Mouse (Mus musculus): Measurements from ENCODE around the gene Mcu. TPM values are rescaled to one million over a fixed set of nuclear protein-coding genes. Genes with fewer than 3 reads are reported as not detected.

Gene Mcu
- total and polyA plus RNA-seq, 3 experiments = 4.9 to 5.7 (median 5.3) TPM

DNA sequence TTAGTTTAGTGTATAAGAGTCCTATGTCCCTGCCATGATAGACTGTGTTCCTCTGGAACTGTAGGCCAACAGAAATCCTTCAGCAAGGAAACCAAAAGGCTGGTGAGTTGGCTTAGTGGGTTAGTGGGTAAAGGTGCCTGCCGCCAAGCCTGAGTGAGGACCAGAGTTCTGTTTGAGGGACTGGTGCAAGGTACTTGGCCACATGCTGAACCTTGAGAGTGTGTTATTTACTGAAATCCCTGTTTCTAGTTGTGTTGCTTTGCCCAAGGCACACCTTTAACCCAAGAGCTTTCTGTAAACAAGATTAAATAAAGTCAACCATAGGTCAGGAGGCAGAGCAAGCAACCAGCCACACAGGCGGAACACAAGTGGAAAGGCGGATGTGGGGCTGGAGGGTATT is 150.9 kb downstream of the Mcu start:
- Histone ChIP-seq H3K27ac (ENCODE audit: insufficient read depth, low read depth) (no peak overlapping the region), H3K4me2 (ENCODE audit: insufficient read depth, low read depth, poor library complexity, severe bottlenecking) (no peak overlapping the region), H3K27me3 (replicated peaks) (no peaks in the 10 kb centered on the region), H3K79me2 (replicated peaks; ENCODE audit: control insufficient read depth, extremely low read depth, insufficient read depth, poor library complexity, severe bottlenecking) (no peaks in the 10 kb centered on the region), H3K4me1 (ENCODE audit: control insufficient read depth in 1 of 2, insufficient read depth in 2 of 2) (no peaks in the 10 kb centered on the region), H3K36me3 (replicated peaks in 1 of 2; ENCODE audit: control insufficient read depth in 1 of 2, insufficient read depth in 1 of 2, low read length in 1 of 2) (peaks cover 0 to 16% of the 10 kb centered on the region in 2 experiments), H3K4me3 (replicated peaks in 1 of 3; ENCODE audit: low read depth in 2 of 3, low read length in 2 of 3, poor library complexity in 1 of 3) (no peak overlapping the region), H3K9ac (ENCODE audit: insufficient read depth, low read depth) (no peak overlapping the region), H3K9me3 (replicated peaks; ENCODE audit: low read length) (no peaks in the 10 kb centered on the region)
- no peak for DNase-seq (ENCODE audit: extremely low read depth)
- TF ChIP-seq MAX (IDR thresholded peaks at IDR 0.05; ENCODE audit: low read length) = no peak
- TF ChIP-seq PAX5 (IDR thresholded peaks at IDR 0.05; ENCODE audit: low read length) = no peak
- TF ChIP-seq NELFE (IDR thresholded peaks at IDR 0.05; ENCODE audit: low read depth, low read length) = no peak
- TF ChIP-seq MXI1 (IDR thresholded peaks at IDR 0.05; ENCODE audit: low read depth, low read length) = no peak
- no peak for TF ChIP-seq TBP (conservative IDR thresholded peaks at IDR 0.05; ENCODE audit: low read depth, low read length)
- in situ Hi-C loops (cut with MboI; ENCODE audit: low pct_ligation_motif_present, low pct_unique_long_range_greater_than_20kb, low sequenced_read_pairs) (no loop called here), dilution Hi-C loops (cut with MboI; ENCODE audit: extremely low pct_ligation_motif_present, extremely low pct_unique_long_range_greater_than_20kb, low sequenced_read_pairs) (no loop called here)

DNA sequence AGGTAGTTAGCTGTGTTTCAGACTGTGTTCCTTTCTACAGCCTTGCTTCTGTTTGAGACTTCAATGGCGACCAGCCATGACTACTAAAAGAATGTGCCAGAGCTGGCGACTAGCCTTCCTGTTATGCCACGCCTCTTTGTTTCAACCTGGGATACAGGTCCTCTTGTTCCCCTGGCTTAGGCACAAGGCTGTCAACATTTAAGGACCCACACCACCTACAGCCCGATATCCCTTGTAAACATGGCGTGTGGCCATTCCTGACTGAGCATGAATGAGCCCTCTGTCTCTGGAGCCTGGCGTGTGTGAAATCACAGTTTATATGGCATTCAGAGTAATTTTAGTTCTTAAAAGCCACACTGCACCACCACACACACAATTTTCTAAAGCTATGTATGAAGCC is 154.2 kb downstream of the Mcu start:
- in situ Hi-C loops (cut with MboI; ENCODE audit: low pct_ligation_motif_present, low pct_unique_long_range_greater_than_20kb, low sequenced_read_pairs) = no loop called here
- DNase-seq (ENCODE audit: extremely low read depth) = no peak
- H3K4me1 ChIP-seq (ENCODE audit: control insufficient read depth in 1 of 2, insufficient read depth in 2 of 2) = peaks cover 0 to 4% of the 10 kb centered on the region in 2 experiments; a peak in 1 of 4 replicates
- H3K79me2 ChIP-seq (replicated peaks; ENCODE audit: control insufficient read depth, extremely low read depth, insufficient read depth, poor library complexity, severe bottlenecking) = no peaks in the 10 kb centered on the region
- no peaks in the 10 kb centered on the region for H3K9me3 ChIP-seq (replicated peaks; ENCODE audit: low read length)
- H3K9ac ChIP-seq (ENCODE audit: insufficient read depth, low read depth) = no peak overlapping the region
- dilution Hi-C loops (cut with MboI; ENCODE audit: extremely low pct_ligation_motif_present, extremely low pct_unique_long_range_greater_than_20kb, low sequenced_read_pairs) = no loop called here
- H3K27me3 ChIP-seq (replicated peaks) = no peaks in the 10 kb centered on the region
- H3K4me2 ChIP-seq (ENCODE audit: insufficient read depth, low read depth, poor library complexity, severe bottlenecking) = no peak overlapping the region
- no peak for TF ChIP-seq USF2 (conservative IDR thresholded peaks at IDR 0.05; ENCODE audit: low read depth, low read length)
- TF ChIP-seq MYC (IDR thresholded peaks at IDR 0.05; ENCODE audit: low read depth, low read length) = no peak
- no peak for TF ChIP-seq ZNF384 (IDR thresholded peaks at IDR 0.05; ENCODE audit: low read depth, low read length)
- no peak for TF ChIP-seq RAD21 (IDR thresholded peaks at IDR 0.05; ENCODE audit: low read depth, low read length)
- TF ChIP-seq JUND (conservative IDR thresholded peaks at IDR 0.05; ENCODE audit: low read depth, low read length) = no peak
- TF ChIP-seq PAX5 (IDR thresholded peaks at IDR 0.05; ENCODE audit: low read length) = no peak
- TF ChIP-seq BHLHE40 (IDR thresholded peaks at IDR 0.05; ENCODE audit: low read depth, low read length) = no peak
- TF ChIP-seq ELF1 (IDR thresholded peaks at IDR 0.05; ENCODE audit: low read depth, low read length) = no peak
- no peak for TF ChIP-seq GABPA (IDR thresholded peaks at IDR 0.05; ENCODE audit: insufficient replicate concordance, low read depth, low read length)
- H3K27ac ChIP-seq (ENCODE audit: insufficient read depth, low read depth) = no peak overlapping the region
- no peak overlapping the region for H3K4me3 ChIP-seq (replicated peaks in 1 of 3; ENCODE audit: low read depth in 2 of 3, low read length in 2 of 3, poor library complexity in 1 of 3)
- H3K36me3 ChIP-seq (replicated peaks in 1 of 2; ENCODE audit: control insufficient read depth in 1 of 2, insufficient read depth in 1 of 2, low read length in 1 of 2) = peaks cover 0 to 16% of the 10 kb centered on the region in 2 experiments

DNA sequence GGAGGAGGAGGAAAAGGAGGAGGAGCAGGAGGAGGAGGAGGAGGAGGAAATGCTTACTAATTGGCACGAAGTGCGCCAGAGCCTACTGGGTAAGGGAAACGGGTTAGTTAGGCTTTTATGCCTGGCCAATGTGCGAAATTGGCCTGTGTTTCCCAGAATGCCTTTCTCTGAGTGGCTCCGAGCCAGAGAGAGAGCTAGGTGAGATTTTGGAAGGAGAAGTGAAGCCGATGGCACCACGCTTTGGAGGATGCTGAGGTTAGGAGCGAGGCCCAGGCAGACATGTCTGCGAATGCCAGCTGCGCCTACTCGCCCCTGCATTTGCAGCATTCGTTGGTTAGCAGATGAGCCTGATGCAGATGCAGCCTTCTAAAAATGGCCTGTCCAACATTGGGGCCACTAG is 156.7 kb downstream of the Mcu start:
- in situ Hi-C loops (cut with MboI; ENCODE audit: low pct_ligation_motif_present, low pct_unique_long_range_greater_than_20kb, low sequenced_read_pairs) = no loop called here
- peaks cover 0 to 4% of the 10 kb centered on the region in 2 experiments; a peak in 1 of 4 replicates for H3K4me1 ChIP-seq (ENCODE audit: control insufficient read depth in 1 of 2, insufficient read depth in 2 of 2)
- no peaks in the 10 kb centered on the region for H3K9me3 ChIP-seq (replicated peaks; ENCODE audit: low read length)
- H3K4me2 ChIP-seq (ENCODE audit: insufficient read depth, low read depth, poor library complexity, severe bottlenecking) = no peak overlapping the region
- no peaks in the 10 kb centered on the region for H3K27me3 ChIP-seq (replicated peaks)
- no peak overlapping the region for H3K27ac ChIP-seq (ENCODE audit: insufficient read depth, low read depth)
- H3K9ac ChIP-seq (ENCODE audit: insufficient read depth, low read depth) = no peak overlapping the region
- dilution Hi-C loops (cut with MboI; ENCODE audit: extremely low pct_ligation_motif_present, extremely low pct_unique_long_range_greater_than_20kb, low sequenced_read_pairs) = no loop called here
- no peak for DNase-seq (ENCODE audit: extremely low read depth)
- TF ChIP-seq IRF4 (IDR thresholded peaks at IDR 0.05; ENCODE audit: low read depth, low read length) = no peak
- TF ChIP-seq E2F4 (IDR thresholded peaks at IDR 0.05; ENCODE audit: insufficient replicate concordance, low read depth, low read length) = no peak
- TF ChIP-seq NELFE (IDR thresholded peaks at IDR 0.05; ENCODE audit: low read depth, low read length) = no peak
- TF ChIP-seq USF2 (conservative IDR thresholded peaks at IDR 0.05; ENCODE audit: low read depth, low read length) = no peak
- TF ChIP-seq CHD1 (IDR thresholded peaks at IDR 0.05; ENCODE audit: low read depth, low read length) = no peak
- no peak for TF ChIP-seq HCFC1 (IDR thresholded peaks at IDR 0.05; ENCODE audit: low read depth, low read length)
- no peak for TF ChIP-seq ZNF384 (IDR thresholded peaks at IDR 0.05; ENCODE audit: low read depth, low read length)
- TF ChIP-seq MAZ (IDR thresholded peaks at IDR 0.05; ENCODE audit: low read depth, low read length) = no peak
- TF ChIP-seq MEF2A (IDR thresholded peaks at IDR 0.05; ENCODE audit: borderline replicate concordance, low read depth, low read length) = no peak
- TF ChIP-seq ZC3H11A (IDR thresholded peaks at IDR 0.05; ENCODE audit: low read depth, low read length) = no peak
- no peak for TF ChIP-seq RCOR1 (conservative IDR thresholded peaks at IDR 0.05; ENCODE audit: low read depth, low read length)
- no peak for TF ChIP-seq GABPA (IDR thresholded peaks at IDR 0.05; ENCODE audit: insufficient replicate concordance, low read depth, low read length)
- TF ChIP-seq CTCF (conservative IDR thresholded peaks at IDR 0.05 in 1 of 2, IDR thresholded peaks at IDR 0.05 in 1 of 2; ENCODE audit: low read depth in 2 of 2, low read length in 2 of 2) = no peak
- TF ChIP-seq ZMIZ1 (IDR thresholded peaks at IDR 0.05; ENCODE audit: low read depth, low read length) = no peak
- TF ChIP-seq EP300 (IDR thresholded peaks at IDR 0.05; ENCODE audit: low read length) = no peak
- no peak for TF ChIP-seq JUND (conservative IDR thresholded peaks at IDR 0.05; ENCODE audit: low read depth, low read length)
- TF ChIP-seq PAX5 (IDR thresholded peaks at IDR 0.05; ENCODE audit: low read length) = no peak
- TF ChIP-seq RAD21 (IDR thresholded peaks at IDR 0.05; ENCODE audit: low read depth, low read length) = no peak
- H3K79me2 ChIP-seq (replicated peaks; ENCODE audit: control insufficient read depth, extremely low read depth, insufficient read depth, poor library complexity, severe bottlenecking) = no peaks in the 10 kb centered on the region
- H3K36me3 ChIP-seq (replicated peaks in 1 of 2; ENCODE audit: control insufficient read depth in 1 of 2, insufficient read depth in 1 of 2, low read length in 1 of 2) = peaks cover 0 to 6% of the 10 kb centered on the region in 2 experiments
- H3K4me3 ChIP-seq (replicated peaks in 1 of 3; ENCODE audit: low read depth in 2 of 3, low read length in 2 of 3, poor library complexity in 1 of 3) = no peak overlapping the region
